Mouse (Mus musculus): ENCODE results near the gene Mtx2. TPM values are rescaled to one million over a fixed set of nuclear protein-coding genes. Genes with fewer than 3 reads are reported as not detected.

Mtx2 gene
- 139 and 144 TPM in 2 replicates for polyA plus RNA-seq (2016; fragmentation: Nextera tagmentation; extraction: Ambion mirVana)

- no peaks in the 10 kb centered on the region; the same call in 1 of the 2 replicates for H3K27me3 ChIP-seq (replicated peaks)
- H3K9me3 ChIP-seq, result no peaks in the 10 kb centered on the region
- H3K36me3 ChIP-seq, result no peaks in the 10 kb centered on the region
- H3K4me1 ChIP-seq, result peaks cover 4% of the 10 kb centered on the region; the same call in 1 of the 2 replicates
- WGBS, result under 1% methylated on average over 74 of the region's 74 CpGs
- peak; percentile 90 for ATAC-seq (ENCODE audit: low FRiP score, low read depth)
- peak within 1 kb of the TSS; percentile 95 for H3K4me3 ChIP-seq
- peak within 1 kb of the TSS; percentile 86 for H3K4me2 ChIP-seq (replicated peaks)
- peak within 1 kb of the TSS; percentile 84 for H3K27ac ChIP-seq
- peak within 1 kb of the TSS; percentile 93 for H3K9ac ChIP-seq
Measured at GRCm38 (mm10) chr2:74825730-74826430, at the start of gene Mtx2. Gene Mtx2 (plus strand): TSS chr2:74825803.

- Histone ChIP-seq H3K4me2 (replicated peaks) (no peak overlapping the region), H3K9ac (no peak overlapping the region), H3K9me3 (no peaks in the 10 kb centered on the region), H3K4me3 (no peak overlapping the region), H3K27me3 (replicated peaks) (no peaks in the 10 kb centered on the region), H3K36me3 (no peaks in the 10 kb centered on the region), H3K27ac (no peak overlapping the region), H3K4me1 (no peaks in the 10 kb centered on the region)
- 75% methylated on average over 13 of the region's 13 CpGs for WGBS
- no peak for ATAC-seq (ENCODE audit: low FRiP score, low read depth)
Measured at GRCm38 (mm10) chr2:74777536-74778275, 47.9 kb upstream of the Mtx2 start.

- WGBS, result 78% methylated on average over 5 of the region's 5 CpGs
- no peak overlapping the region for H3K27ac ChIP-seq
Measured at GRCm38 (mm10) chr2:74781386-74781785, 44.2 kb upstream of the Mtx2 start.

GRCm38 (mm10) chr2:74795531-74795930 lies 30.1 kb upstream of the Mtx2 start:
- H3K36me3 ChIP-seq, result no peaks in the 10 kb centered on the region
- H3K9me3 ChIP-seq, result no peaks in the 10 kb centered on the region
- WGBS, result 62% methylated on average over 7 of the region's 7 CpGs
- no peak overlapping the region for H3K9ac ChIP-seq
- no peaks in the 10 kb centered on the region for H3K27me3 ChIP-seq (replicated peaks)
- no peaks in the 10 kb centered on the region for H3K4me1 ChIP-seq
- no peak overlapping the region for H3K27ac ChIP-seq
- no peak for ATAC-seq (ENCODE audit: low FRiP score, low read depth)
- H3K4me2 ChIP-seq (replicated peaks), result no peak overlapping the region
- no peak overlapping the region for H3K4me3 ChIP-seq

More at GRCm38 (mm10) chr2:74781386-74781785, 44.2 kb upstream of the Mtx2 start:
- Histone ChIP-seq H3K9me3 (no peaks in the 10 kb centered on the region), H3K9ac (no peak overlapping the region), H3K4me2 (replicated peaks) (no peak overlapping the region), H3K4me3 (no peak overlapping the region), H3K36me3 (no peaks in the 10 kb centered on the region), H3K27me3 (replicated peaks) (no peaks in the 10 kb centered on the region), H3K4me1 (no peaks in the 10 kb centered on the region)
- ATAC-seq (ENCODE audit: low FRiP score, low read depth), result no peak

- no peaks in the 10 kb centered on the region for H3K27me3 ChIP-seq (replicated peaks)
- no peak for ATAC-seq (ENCODE audit: low FRiP score, low read depth)
- H3K4me2 ChIP-seq (replicated peaks), result no peak overlapping the region
- H3K4me3 ChIP-seq, result no peak overlapping the region
- no peaks in the 10 kb centered on the region for H3K4me1 ChIP-seq
- no peak overlapping the region for H3K27ac ChIP-seq
- no peaks in the 10 kb centered on the region for H3K36me3 ChIP-seq
- WGBS, result 78% methylated on average over 5 of the region's 5 CpGs
- H3K9me3 ChIP-seq, result no peaks in the 10 kb centered on the region
- no peak overlapping the region for H3K9ac ChIP-seq
Measured at GRCm38 (mm10) chr2:74808431-74808830, 17.2 kb upstream of the Mtx2 start.

GRCm38 (mm10) chr2:74822654-74823053 lies 2.9 kb upstream of the Mtx2 start:
- H3K27me3 ChIP-seq (replicated peaks), result no peaks in the 10 kb centered on the region; the same call in 1 of the 2 replicates
- no peak overlapping the region for H3K4me2 ChIP-seq (replicated peaks)
- H3K36me3 ChIP-seq, result no peaks in the 10 kb centered on the region
- no peak for ATAC-seq (ENCODE audit: low FRiP score, low read depth)
- no peak overlapping the region for H3K9ac ChIP-seq
- 81% methylated on average over 5 of the region's 5 CpGs for WGBS
- no peaks in the 10 kb centered on the region for H3K9me3 ChIP-seq
- peaks cover 4% of the 10 kb centered on the region; the same call in 1 of the 2 replicates for H3K4me1 ChIP-seq
- H3K27ac ChIP-seq, result no peak overlapping the region
- no peak overlapping the region for H3K4me3 ChIP-seq

GRCm38 (mm10) chr2:74825371-74825729 lies 253 bp upstream of the Mtx2 start:
- WGBS, result 69% methylated on average over 3 of the region's 3 CpGs
- H3K9ac ChIP-seq, result peak overlapping the region; percentile 93
- H3K9me3 ChIP-seq, result no peaks in the 10 kb centered on the region
- H3K27me3 ChIP-seq (replicated peaks), result no peaks in the 10 kb centered on the region; the same call in 1 of the 2 replicates
- peak overlapping the region; percentile 95 for H3K4me3 ChIP-seq
- H3K4me1 ChIP-seq, result peaks cover 4% of the 10 kb centered on the region; the same call in 1 of the 2 replicates
- no peak for ATAC-seq (ENCODE audit: low FRiP score, low read depth)
- peak overlapping the region; percentile 86 for H3K4me2 ChIP-seq (replicated peaks)
- H3K36me3 ChIP-seq, result no peaks in the 10 kb centered on the region
- H3K27ac ChIP-seq, result peak overlapping the region; percentile 84; the same call in 1 of the 2 replicates

GRCm38 (mm10) chr2:74846992-74847391 lies 21.4 kb downstream of the Mtx2 start:
- no peak overlapping the region for H3K4me2 ChIP-seq (replicated peaks)
- H3K9me3 ChIP-seq, result no peaks in the 10 kb centered on the region
- H3K9ac ChIP-seq, result no peak overlapping the region
- H3K4me3 ChIP-seq, result no peak overlapping the region
- no peaks in the 10 kb centered on the region for H3K36me3 ChIP-seq
- peaks cover 4% of the 10 kb centered on the region for H3K4me1 ChIP-seq
- no peak overlapping the region for H3K27ac ChIP-seq
- WGBS, result 79% methylated on average over 5 of the region's 5 CpGs
- H3K27me3 ChIP-seq (replicated peaks), result no peaks in the 10 kb centered on the region
- no peak for ATAC-seq (ENCODE audit: low FRiP score, low read depth)

GRCm38 (mm10) chr2:74847516-74847915 lies 21.9 kb downstream of the Mtx2 start:
- Histone ChIP-seq H3K4me3 (no peak overlapping the region), H3K4me1 (peaks cover 4% of the 10 kb centered on the region), H3K4me2 (replicated peaks) (no peak overlapping the region), H3K36me3 (no peaks in the 10 kb centered on the region), H3K27me3 (replicated peaks) (no peaks in the 10 kb centered on the region), H3K27ac (no peak overlapping the region), H3K9ac (no peak overlapping the region), H3K9me3 (no peaks in the 10 kb centered on the region)
- 0 out of 2 replicates have a peak, but pooled peaks have one; percentile 9 for ATAC-seq (ENCODE audit: low FRiP score, low read depth)
- WGBS, result 26% methylated on average over 2 of the region's 2 CpGs

- no peak for ATAC-seq (ENCODE audit: low FRiP score, low read depth)
Measured at GRCm38 (mm10) chr2:74850036-74850435, 24.4 kb downstream of the Mtx2 start.

GRCm38 (mm10) chr2:74862070-74862476 lies 36.5 kb downstream of the Mtx2 start:
- H3K9ac ChIP-seq, result no peak overlapping the region
- H3K4me3 ChIP-seq, result no peak overlapping the region
- 97% methylated on average over 1 of the region's 1 CpGs for WGBS
- no peak for ATAC-seq (ENCODE audit: low FRiP score, low read depth)
- no peaks in the 10 kb centered on the region for H3K4me1 ChIP-seq
- H3K27ac ChIP-seq, result no peak overlapping the region
- no peak overlapping the region for H3K4me2 ChIP-seq (replicated peaks)
- no peaks in the 10 kb centered on the region for H3K27me3 ChIP-seq (replicated peaks)
- peaks cover 5% of the 10 kb centered on the region; the same call in 1 of the 2 replicates for H3K9me3 ChIP-seq
- peaks cover 12% of the 10 kb centered on the region; the same call in 1 of the 2 replicates for H3K36me3 ChIP-seq

More at GRCm38 (mm10) chr2:74850036-74850435, 24.4 kb downstream of the Mtx2 start:
- Histone ChIP-seq H3K36me3 (no peaks in the 10 kb centered on the region), H3K9ac (no peak overlapping the region), H3K4me3 (no peak overlapping the region), H3K4me2 (replicated peaks) (no peak overlapping the region), H3K27me3 (replicated peaks) (no peaks in the 10 kb centered on the region), H3K4me1 (peaks cover 4% of the 10 kb centered on the region), H3K27ac (no peak overlapping the region), H3K9me3 (no peaks in the 10 kb centered on the region)
- WGBS, result 60% methylated on average over 1 of the region's 1 CpGs

GRCm38 (mm10) chr2:74865414-74865813 lies 39.8 kb downstream of the Mtx2 start:
- ATAC-seq (ENCODE audit: low FRiP score, low read depth), result no peak
- Histone ChIP-seq H3K4me2 (replicated peaks) (no peak overlapping the region), H3K9me3 (peaks cover 5% of the 10 kb centered on the region; the same call in 1 of the 2 replicates), H3K36me3 (peaks cover 14% of the 10 kb centered on the region; the same call in 1 of the 2 replicates), H3K27ac (no peak overlapping the region), H3K4me1 (no peaks in the 10 kb centered on the region), H3K4me3 (no peak overlapping the region), H3K27me3 (replicated peaks) (no peaks in the 10 kb centered on the region), H3K9ac (no peak overlapping the region)

Measured in neural tube, embryonic 12.5 days (tissue).